Mouse (Mus musculus) MN1 (cell line): ENCODE data around the gene Dus2.
A peak's percentile ranks its signal among the peaks of the same experiment; 100 is the strongest.
"Not testable (repeated sequence)": the region's sequence is repeated elsewhere in the genome, so short reads cannot be mapped to it uniquely, and the experiment has no call there.

Experiments
- DNase-seq: peaks from one replicate; pipeline ENCODE4 v3.0.0-alpha.2; 2016; ENCODE audit warnings: low spot score

The Dus2 gene

DNA sequence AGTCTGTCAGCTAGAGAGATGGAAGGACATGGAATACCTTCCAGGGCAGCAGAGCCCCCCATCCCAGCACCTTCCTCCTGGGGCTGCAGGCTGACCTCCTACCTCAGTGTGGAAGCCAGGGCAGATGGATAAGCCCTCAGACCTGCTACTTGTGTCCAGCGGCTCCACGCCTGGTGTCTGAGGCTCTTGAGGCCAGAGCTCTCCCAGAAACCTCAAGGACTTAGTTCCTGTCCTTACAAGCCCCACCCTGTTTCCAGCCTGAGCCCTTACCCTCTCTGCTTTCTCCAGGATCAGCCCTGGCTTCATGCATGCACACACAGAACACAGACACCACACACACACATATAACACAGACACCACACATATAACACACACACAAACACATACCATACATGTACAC lies 409 bp downstream of the Dus2 start:
- no peak for DNase-seq

DNA sequence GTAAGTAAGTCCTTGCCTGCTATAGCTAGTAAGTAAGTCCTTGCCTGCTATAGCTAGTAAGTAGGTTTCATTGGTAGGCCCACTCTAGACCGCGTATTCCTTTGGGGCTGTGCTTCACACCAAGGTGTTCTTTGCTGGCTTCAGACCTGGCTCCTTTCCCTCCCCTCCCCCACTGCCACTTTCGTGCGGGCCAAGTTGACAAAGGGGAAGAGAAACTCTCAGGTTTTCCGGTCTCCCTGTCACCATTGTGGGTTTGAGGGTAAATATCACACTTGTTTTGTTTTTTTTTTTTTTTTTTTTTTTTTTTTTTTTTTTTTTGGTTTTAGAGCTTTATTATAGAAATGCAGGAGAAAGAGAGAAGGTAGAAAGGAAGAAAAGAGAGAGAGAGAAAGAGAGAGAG lies 1.4 kb downstream of the Dus2 start:
- no peak for DNase-seq

DNA sequence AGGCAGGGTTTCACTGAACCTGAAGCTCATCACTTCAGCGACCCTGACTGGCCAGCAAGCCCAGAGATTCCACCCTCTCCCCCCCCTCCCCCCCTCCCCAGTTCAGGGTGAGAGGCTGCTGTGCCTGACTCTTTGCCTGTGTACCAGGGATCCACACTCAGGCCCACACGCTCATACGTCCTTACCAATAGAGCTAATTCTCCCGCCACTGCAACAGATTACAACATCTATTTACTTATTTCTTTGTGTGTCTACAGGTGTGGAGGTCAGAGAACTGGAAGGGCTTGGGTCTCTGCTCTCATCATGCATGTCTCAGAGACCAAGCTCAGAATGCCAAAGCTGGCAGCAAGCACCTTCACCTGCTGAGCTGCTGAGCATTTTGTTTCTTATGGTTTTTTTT lies 2.1 kb downstream of the Dus2 start:
- no peak for DNase-seq

DNA sequence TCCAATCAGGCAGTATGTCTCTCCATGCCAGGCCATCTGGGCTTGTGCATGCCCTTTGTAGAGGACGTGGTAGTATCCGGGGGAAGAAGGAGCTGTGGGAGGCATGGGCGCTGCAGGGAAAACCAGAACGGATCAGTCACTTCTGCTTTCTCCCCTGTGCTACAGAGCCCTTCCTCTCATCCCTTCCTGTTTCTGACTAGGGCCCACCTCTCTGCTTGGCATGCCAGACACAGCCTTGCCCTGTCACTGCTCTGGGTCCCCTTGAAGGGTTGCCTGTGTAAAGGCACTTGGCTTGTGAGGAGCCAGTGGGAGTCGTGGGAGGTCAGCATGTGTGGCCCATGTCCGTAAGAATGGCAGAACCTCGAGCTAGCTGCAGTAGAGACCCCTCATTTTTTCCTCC lies 5.2 kb downstream of the Dus2 start:
- DNase-seq, result no peak

DNA sequence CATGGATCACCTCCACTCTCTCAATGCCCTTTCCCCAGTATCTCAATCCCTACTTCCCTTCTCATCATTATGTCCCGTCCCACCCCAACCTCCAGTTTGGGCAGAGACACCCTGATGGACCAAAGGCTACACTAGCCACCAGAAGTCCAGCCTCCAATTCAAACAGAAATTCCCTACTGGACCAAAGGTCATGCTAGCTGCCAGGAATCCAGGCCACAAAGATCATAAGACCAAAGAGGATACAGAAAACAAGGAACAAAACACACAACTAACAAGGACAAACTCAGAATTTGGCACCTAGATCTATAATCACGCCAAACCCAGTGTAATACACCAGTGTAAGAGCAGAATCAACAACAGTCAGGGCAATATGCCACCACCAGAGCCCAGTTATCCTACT lies 7.8 kb downstream of the Dus2 start:
- no peak for DNase-seq

DNA sequence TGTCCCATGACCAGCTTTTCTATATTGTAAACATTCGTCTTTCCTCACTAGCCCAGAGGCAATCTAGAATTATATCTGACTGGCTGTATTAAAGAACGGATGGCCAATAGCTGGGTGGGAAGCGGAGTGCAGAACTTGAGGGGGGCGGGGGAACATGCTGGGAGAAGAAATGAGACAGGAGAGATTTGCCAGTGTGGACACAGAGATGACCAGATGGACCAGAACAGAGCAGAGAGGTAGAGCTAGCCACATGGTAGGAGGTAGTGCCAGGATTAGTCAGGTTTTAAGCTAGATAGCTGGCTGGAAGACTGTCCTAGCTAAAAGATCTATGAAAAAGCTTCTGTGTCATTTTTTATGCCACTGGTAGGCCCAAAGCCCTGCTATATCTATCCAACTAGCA lies 10.8 kb downstream of the Dus2 start:
- DNase-seq, result no peak

DNA sequence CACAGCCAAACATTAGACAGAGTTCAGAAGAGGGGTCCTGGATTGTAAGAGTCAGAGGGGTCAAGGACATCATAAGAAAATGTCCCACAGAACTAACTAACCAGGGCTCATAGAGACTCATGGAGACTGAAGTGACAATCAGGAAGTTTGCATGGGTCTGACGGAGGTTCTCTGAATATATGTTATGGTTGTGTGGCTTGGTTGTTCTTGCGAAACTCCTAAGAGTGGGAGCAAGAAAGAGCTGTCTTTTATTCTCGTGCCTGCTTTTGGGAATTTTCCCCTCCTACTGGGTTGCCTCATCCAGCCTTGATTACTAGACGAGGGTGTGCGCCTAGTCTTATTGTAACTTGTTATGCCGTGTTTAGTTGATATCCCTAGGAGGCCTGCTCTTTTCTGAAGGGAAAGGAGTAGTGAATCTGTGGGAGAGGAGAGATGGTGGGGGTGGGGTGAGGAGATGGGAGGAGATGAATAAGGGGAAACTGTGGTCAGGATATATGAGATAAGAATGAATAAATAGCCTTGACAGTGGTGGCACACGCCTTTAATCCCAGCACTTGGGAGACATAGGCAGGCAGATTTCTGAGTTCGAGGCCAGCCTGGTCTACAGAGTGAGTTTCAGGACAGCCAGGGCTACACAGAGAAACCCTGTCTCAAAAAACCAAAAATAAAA lies 13.5 kb downstream of the Dus2 start:
- no peak for DNase-seq

DNA sequence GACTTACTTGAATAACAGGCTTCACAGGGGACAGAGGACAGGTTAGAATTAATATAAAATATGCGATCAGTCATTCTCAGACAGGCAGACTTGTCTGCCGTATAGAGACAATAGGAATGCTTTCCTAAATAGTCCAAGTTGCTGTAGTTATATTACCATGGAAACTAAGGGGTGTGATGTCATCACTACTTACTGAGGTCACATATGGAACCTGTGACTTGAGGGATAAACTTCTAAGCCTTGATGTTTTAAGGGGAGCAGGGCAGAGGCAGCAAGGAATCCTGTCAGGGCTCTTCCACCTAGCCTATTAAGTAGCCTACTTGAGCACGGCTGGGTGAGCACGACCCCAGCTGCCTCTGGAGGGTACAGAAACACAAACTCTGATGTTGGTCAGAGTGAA lies 14.7 kb downstream of the Dus2 start, which contains the start of gene Dpep2nb:
Dpep2nb (minus strand) TSS at position 101 of the 400 bp plus-strand sequence.
- no peak for DNase-seq

DNA sequence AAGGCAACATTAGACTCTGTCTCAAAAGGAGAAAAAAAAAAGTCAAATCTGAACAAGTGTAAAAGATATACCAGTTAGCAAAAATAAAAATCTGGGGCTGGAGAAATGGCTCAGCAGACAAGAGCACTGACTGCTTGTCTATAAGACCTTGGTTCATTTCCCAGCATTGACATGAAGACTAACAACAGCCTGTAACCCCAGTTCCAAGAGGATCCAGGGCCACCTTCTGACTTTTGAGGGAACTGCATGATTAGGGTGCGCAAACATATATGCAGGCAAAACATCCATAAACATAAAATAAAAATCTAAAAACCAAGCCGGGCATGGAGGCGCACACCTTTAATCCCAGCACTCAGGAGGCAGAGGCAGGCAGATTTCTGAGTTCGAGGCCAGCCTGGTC lies 15.3 kb downstream of the Dus2 start:
- DNase-seq, result no peak

DNA sequence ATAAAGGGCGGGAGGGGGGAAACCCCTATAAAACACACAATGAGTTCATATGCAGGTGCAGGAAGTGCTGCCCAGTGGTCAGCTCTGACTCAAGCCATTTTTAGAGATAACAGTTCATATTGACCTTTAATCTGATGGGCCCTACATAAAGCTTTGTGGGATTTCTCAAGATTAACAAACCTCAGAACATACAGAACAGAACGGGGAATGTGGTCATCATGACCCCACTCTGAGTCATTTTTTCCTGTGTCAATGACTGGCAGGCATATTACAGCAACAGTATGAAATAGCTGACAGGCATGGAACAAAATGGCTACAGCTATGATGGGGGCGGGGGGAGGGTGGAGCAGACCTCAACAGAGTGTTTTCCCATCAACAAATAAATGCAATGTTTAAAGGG lies 16.0 kb downstream of the Dus2 start:
- peak; percentile 43 for DNase-seq

DNA sequence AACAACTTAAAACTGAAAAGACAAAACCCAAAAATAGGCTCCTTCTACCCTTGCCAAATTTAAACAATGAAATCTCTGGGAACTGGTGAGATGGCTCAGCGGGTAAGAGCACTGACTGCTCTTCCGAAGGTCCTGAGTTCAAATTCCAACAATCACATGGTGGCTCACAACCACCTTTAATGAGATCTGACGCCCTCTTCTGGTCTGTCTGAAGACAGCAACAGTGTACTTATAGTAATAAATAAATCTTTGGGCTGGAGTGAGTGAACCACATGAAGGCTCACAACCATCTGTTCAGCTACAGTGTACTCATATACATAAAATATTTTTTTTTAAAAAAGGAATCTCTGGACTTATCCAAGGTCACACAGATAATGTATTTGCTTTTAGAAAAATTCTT lies 16.8 kb downstream of the Dus2 start:
- DNase-seq, result not testable (repeated sequence)

DNA sequence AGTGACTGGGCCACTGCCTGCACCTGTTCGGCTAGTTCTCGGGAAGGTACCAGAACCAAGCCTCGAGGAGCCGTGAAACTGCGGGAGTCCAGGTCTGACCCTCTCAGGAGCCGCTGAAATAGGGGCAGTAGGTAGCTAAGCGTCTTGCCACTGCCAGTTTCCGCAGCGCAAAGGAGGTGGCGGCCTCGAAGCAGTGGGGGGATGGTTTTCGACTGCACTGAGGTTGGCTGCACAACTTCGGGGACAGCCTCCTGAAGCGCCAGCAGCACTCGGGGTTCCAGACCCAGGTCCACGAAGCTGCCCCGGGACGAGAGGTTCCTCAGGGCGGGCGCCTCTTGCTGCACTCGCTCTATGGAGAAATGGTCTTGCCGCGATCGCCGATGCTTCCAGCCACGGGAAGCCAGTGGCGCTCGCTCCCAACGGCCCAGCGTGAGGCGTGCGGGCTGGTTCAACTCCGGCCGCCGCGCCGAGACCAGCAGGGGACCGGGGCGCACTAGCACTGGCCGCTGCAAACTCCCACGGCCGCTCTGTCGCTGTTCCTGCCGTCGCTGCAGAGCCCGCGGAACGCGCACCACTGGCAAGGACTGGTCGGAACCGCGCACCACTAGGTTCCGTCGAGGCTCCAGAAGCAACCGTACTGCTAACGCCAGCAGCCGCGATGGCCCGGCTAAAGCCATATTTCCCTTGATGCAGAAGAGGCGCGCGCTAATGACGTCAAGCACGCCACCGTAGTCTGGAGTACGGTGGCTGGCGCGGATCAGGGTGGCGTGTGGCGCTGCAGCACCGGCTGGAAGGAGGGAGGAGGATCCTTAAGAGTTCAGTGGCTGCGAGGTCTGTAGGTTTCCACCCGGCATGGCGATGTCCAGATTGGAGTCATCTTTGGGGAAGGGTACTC lies 19.9 kb downstream of the Dus2 start:
- peak; percentile 95 for DNase-seq

DNA sequence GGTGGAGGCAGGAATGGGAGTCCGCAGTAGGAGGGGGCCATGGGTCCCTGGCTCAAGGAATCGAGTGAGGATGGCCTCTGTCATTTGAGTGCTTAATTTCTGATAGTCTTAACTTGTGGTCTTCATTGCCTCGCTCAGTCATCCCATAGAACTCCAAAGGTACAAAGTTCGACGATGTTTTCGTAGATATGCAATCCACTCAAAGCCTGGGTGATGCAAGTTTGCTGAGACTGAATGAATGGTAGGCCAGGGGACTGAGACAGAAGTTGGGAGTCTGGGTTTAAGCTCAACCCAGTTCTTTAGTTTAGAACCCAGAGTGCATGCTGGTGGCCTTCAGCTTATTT lies 20.5 kb downstream of the Dus2 start, which contains the start of gene Ddx28:
Ddx28 (minus strand) TSS at position 240 of the 344 bp plus-strand sequence.
- DNase-seq, result no peak

DNA sequence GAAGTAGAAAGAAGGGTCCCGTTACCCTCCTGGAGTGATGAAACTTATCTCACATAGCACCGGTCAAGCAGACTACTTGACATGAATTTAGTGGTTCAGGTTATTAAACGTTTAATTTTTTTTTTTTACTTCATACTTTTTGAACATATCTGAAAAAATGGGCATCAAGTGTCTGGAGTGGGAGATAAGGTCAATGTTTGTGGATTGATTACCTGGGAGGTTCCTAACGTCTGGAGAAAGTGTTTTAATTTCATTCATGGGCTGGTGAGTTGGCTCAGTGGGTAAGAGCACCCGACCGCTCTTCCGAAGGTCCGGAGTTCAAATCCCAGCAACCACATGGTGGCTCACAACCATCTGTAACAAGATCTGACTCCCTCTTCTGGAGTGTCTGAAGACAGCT lies 21.1 kb downstream of the Dus2 start:
- not testable (repeated sequence) for DNase-seq

DNA sequence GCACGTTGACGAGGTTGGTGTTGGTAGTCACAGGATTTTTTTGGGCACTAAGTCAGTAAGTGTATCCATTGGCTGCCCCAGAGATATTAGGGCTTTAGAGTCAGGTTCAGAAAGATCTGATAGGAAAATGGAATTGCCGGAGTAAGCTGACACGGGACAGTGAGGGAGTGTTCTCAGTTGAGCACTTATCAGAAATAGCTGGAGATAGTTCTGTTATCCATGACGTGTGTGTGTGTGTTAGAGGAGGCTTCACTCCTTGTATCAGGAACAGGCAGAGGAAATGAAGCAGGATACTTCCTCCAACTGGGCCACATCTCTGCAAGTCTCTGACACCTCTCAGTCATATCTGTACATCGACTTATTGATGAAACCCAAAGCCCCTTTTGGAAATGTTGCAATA lies 25.1 kb downstream of the Dus2 start:
- no peak for DNase-seq

DNA sequence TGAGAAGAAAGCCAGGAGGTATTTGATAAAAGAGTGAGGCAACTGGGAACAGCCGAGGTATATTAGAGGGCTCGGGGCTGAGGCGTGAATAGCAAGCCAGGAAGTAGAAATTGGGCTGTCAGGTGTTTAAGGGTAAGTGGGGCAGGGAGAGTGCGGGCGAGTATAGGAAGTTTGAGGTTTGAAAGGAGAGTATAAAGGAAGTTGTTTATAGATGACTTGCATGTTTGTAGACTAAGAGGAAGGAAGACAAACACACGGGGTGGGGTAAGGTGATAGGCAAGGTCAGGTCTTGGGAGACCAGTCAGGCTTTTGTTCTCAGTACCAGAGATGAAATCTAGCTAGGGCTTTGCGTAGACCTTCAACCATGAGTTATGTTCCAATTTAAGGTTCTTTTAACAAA lies 26.0 kb downstream of the Dus2 start:
- no peak for DNase-seq

DNA sequence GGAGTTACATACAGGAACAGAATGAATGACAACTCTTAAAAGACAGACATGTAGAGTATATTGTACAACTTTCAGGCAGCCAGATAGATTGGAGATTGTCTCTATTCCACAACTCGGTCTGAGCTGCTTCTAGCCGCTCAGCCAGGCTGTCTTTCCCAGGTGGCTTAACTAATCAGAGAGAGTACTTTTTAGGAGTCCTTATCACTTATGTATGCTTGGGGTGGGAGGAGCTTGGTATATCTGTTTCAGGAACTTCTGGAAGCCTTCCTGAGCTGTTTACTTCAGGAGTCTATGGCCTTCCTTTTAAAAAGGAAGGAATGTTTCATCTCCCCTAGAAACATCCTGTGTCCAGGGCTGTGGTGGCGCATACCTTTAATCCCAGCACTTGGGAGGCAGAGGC lies 26.9 kb downstream of the Dus2 start:
- no peak for DNase-seq

DNA sequence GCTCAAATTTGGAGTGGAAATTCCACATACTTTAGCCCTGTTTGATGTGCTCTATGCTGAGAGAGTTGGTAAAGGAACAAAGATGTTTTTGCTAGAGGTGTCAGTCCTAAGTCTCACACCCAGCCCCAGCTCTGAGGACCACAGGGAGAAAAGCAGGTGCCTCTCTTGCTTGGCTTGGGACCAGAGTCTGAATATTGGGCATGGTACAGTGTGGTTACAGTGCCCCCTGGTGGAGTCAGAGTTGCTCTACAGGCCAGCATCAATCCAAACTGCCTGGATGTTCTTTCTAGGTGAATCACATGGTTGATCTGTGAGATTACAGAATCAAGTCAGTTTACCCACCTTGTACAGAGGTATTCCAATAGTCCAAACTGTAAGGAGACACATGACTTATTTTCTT lies 31.3 kb downstream of the Dus2 start:
- DNase-seq, result peak; percentile 84

DNA sequence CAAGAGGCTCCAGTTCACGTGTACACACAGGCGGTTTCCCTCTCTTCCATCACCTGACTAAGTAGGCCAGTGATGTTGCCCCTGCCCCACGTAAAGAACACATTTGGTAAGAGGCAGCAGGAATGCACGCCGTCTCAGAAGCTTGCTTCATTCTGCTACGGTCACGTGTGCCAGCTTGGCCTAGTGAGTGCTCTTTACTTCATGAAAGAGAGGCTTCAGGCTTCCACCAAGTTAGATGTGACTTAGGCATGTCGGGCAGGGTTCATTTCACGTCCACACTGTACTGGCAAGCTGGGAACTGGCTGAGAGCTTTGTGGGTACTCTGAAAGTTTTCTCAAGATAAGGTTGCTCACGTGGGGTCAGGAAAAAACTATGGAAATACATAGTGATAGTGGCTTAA lies 47.6 kb downstream of the Dus2 start:
- no peak for DNase-seq

DNA sequence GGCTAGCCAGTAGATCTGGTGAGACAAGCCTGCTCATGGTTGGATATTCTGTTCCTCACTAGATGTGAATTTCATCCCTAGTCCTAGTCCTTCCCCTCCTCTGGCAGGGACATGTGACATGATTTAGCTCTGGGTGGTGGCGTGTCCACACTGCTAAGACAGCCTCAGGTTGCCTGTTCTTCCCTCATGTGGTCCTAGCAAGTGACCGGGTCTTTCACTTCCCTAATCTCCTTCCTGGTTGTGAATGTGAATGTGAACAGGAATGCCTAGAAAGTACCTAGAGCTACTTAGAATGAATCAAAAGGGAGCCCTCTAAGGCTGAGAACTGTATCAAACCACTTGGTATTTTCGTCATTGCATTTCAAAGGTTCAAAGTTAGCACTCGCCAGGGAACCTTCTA lies 48.5 kb downstream of the Dus2 start:
- no peak for DNase-seq

DNA sequence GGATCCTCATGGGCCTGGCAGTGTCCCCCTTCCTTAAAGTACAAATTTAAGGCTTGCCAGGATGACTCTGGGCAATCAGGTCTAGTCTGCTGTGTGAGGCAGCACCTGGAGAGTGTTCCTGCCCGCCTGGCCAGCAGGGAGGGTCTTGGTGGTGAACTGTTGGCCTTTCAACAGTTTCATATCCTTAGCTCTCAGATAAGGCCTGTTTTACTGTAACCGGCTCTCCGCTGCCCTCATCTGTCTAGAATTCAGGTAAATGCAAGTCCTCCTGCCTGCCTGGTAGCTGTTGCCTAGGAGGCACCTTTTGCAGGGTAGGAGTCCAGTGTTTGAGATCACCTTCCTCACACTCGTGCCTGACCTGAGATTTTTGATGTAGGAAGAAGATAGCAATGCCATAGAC lies 49.1 kb downstream of the Dus2 start:
- DNase-seq, result no peak

DNA sequence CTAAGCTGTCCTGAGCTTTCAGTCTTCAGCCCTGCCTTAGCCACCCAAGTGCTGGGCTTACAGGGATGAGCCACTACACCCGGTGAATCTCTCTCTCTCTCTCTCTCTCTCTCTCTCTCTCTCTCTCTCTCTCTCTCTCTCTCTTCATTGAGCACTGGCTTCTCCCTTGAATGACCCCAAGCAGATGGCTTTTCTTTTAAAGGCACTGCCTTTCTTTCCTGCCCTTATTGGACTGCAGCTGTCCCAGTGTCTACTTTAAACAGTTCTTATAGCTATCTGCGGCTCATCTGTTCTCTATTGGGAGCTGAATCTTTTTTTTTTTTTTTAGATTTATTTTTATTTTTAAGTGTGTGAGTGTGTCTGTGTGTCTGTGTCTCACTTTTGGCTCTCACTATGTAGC lies 51.9 kb downstream of the Dus2 start:
- DNase-seq, result no peak

DNA sequence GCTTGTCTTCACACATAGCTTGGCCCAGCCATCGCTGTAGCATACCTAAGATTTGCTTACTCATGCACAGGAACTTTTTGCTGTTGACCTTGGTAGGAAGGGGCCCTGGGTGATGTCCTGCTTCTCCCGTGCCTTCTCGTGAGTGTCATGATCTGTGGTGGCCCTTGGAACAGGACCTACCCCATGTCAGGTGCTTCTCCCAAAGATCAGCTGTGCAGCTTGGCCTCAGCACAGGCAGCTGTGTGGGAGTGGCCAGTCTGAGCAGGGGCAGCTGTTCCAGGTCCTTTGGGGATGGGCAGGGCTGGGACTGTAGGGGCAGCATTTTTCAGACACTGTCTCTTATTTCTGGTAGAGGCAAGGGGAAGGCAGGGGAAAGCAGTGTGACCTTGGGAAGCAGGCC lies 53.0 kb downstream of the Dus2 start:
- DNase-seq, result peak; percentile 36
